Mouse (Mus musculus): ENCODE results near the gene Madcam1.

- TF ChIP-seq CTCF (IDR thresholded peaks at IDR 0.05; ENCODE audit: extremely low read depth, insufficient read depth, insufficient read length, insufficient replicate concordance), result no peak
- no peak for TF ChIP-seq POLR2A (IDR thresholded peaks at IDR 0.05; ENCODE audit: low read depth, low read length)
Observed at GRCm38 (mm10) chr10:79706406-79707094, 42.2 kb downstream of the Madcam1 start.

All from spleen, adult 2 months (tissue).